Mouse (Mus musculus): ENCODE data around the gene Aqr. TPM values are rescaled to one million over a fixed set of nuclear protein-coding genes. Genes with fewer than 3 reads are reported as not detected.

The Aqr gene
- polyA plus RNA-seq, 1 experiment from 2014 or later = 40.4 TPM

GRCm38 (mm10) chr2:114167837-114168236 lies 19.0 kb downstream of the Aqr start:
- H3K36me3 ChIP-seq = peaks cover 61% of the 10 kb centered on the region
- no peaks in the 10 kb centered on the region for H3K4me1 ChIP-seq (replicated peaks)
- no peaks in the 10 kb centered on the region for H3K27me3 ChIP-seq
- no peaks in the 10 kb centered on the region for H3K9me3 ChIP-seq
- no peak overlapping the region for H3K4me2 ChIP-seq
- no peak for ATAC-seq (ENCODE audit: low read depth)
- H3K9ac ChIP-seq = no peak overlapping the region
- H3K27ac ChIP-seq (replicated peaks) = no peak overlapping the region
- no peak overlapping the region for H3K4me3 ChIP-seq

GRCm38 (mm10) chr2:114161978-114162377 lies 24.8 kb downstream of the Aqr start:
- H3K27me3 ChIP-seq = no peaks in the 10 kb centered on the region
- no peaks in the 10 kb centered on the region for H3K9me3 ChIP-seq
- ATAC-seq (ENCODE audit: low read depth) = no peak
- no peak overlapping the region for H3K27ac ChIP-seq (replicated peaks)
- no peak overlapping the region for H3K4me3 ChIP-seq
- peaks cover 76% of the 10 kb centered on the region for H3K36me3 ChIP-seq
- no peaks in the 10 kb centered on the region for H3K4me1 ChIP-seq (replicated peaks)
- WGBS = 97% methylated on average over 1 of the region's 1 CpGs
- H3K4me2 ChIP-seq = no peak overlapping the region
- no peak overlapping the region for H3K9ac ChIP-seq

GRCm38 (mm10) chr2:114157345-114157744 lies 29.5 kb downstream of the Aqr start:
- peaks cover 80% of the 10 kb centered on the region for H3K36me3 ChIP-seq

GRCm38 (mm10) chr2:114156639-114157038 lies 30.2 kb downstream of the Aqr start:
- H3K9me3 ChIP-seq = no peaks in the 10 kb centered on the region
- H3K4me3 ChIP-seq = no peak overlapping the region
- no peak overlapping the region for H3K27ac ChIP-seq (replicated peaks)
- H3K4me1 ChIP-seq (replicated peaks) = no peaks in the 10 kb centered on the region
- no peaks in the 10 kb centered on the region for H3K27me3 ChIP-seq
- no peak overlapping the region for H3K4me2 ChIP-seq
- ATAC-seq (ENCODE audit: low read depth) = no peak
- peaks cover 82% of the 10 kb centered on the region for H3K36me3 ChIP-seq
- 90% methylated on average over 1 of the region's 1 CpGs for whole genome bisulfite sequencing
- no peak overlapping the region for H3K9ac ChIP-seq

More at GRCm38 (mm10) chr2:114157345-114157744, 29.5 kb downstream of the Aqr start:
- no peak overlapping the region for H3K27ac ChIP-seq (replicated peaks)
- no peak for ATAC-seq (ENCODE audit: low read depth)
- no peak overlapping the region for H3K9ac ChIP-seq
- H3K9me3 ChIP-seq = no peaks in the 10 kb centered on the region
- H3K4me1 ChIP-seq (replicated peaks) = no peaks in the 10 kb centered on the region
- no peaks in the 10 kb centered on the region for H3K27me3 ChIP-seq
- WGBS = 93% methylated on average over 4 of the region's 4 CpGs
- H3K4me3 ChIP-seq = no peak overlapping the region
- H3K4me2 ChIP-seq = no peak overlapping the region

GRCm38 (mm10) chr2:114153247-114153646 lies 33.6 kb downstream of the Aqr start:
- Histone ChIP-seq H3K9me3 (no peaks in the 10 kb centered on the region), H3K4me2 (no peak overlapping the region), H3K27me3 (no peaks in the 10 kb centered on the region), H3K36me3 (peaks cover 83% of the 10 kb centered on the region), H3K27ac (replicated peaks) (no peak overlapping the region), H3K9ac (no peak overlapping the region), H3K4me1 (replicated peaks) (no peaks in the 10 kb centered on the region), H3K4me3 (no peak overlapping the region)
- WGBS = 95% methylated on average over 6 of the region's 6 CpGs
- no peak for ATAC-seq (ENCODE audit: low read depth)

- H3K27me3 ChIP-seq = no peaks in the 10 kb centered on the region
- WGBS = 93% methylated on average over 15 of the region's 15 CpGs
- H3K9me3 ChIP-seq = no peaks in the 10 kb centered on the region
- no peak overlapping the region for H3K9ac ChIP-seq
- peaks cover 84% of the 10 kb centered on the region for H3K36me3 ChIP-seq
- H3K4me1 ChIP-seq (replicated peaks) = no peaks in the 10 kb centered on the region
- ATAC-seq (ENCODE audit: low read depth) = no peak
- no peak overlapping the region for H3K4me2 ChIP-seq
- no peak overlapping the region for H3K27ac ChIP-seq (replicated peaks)
- H3K4me3 ChIP-seq = no peak overlapping the region
Observed at GRCm38 (mm10) chr2:114146864-114147458, 39.9 kb downstream of the Aqr start.

GRCm38 (mm10) chr2:114145315-114145801 lies 41.5 kb downstream of the Aqr start:
- Histone ChIP-seq H3K9me3 (no peaks in the 10 kb centered on the region), H3K4me2 (no peak overlapping the region), H3K36me3 (peaks cover 86% of the 10 kb centered on the region), H3K4me3 (no peak overlapping the region), H3K4me1 (replicated peaks) (no peaks in the 10 kb centered on the region), H3K27me3 (no peaks in the 10 kb centered on the region), H3K9ac (no peak overlapping the region), H3K27ac (replicated peaks) (no peak overlapping the region)
- 83% methylated on average over 6 of the region's 6 CpGs for WGBS
- ATAC-seq (ENCODE audit: low read depth) = no peak

- Histone ChIP-seq H3K4me2 (no peak overlapping the region), H3K27ac (replicated peaks) (no peak overlapping the region), H3K27me3 (no peaks in the 10 kb centered on the region), H3K36me3 (peaks cover 85% of the 10 kb centered on the region), H3K4me3 (no peak overlapping the region), H3K9me3 (no peaks in the 10 kb centered on the region), H3K9ac (no peak overlapping the region), H3K4me1 (replicated peaks) (no peaks in the 10 kb centered on the region)
- 92% methylated on average over 5 of the region's 5 CpGs for WGBS
- no peak for ATAC-seq (ENCODE audit: low read depth)
Observed at GRCm38 (mm10) chr2:114144915-114145314, 41.9 kb downstream of the Aqr start.

GRCm38 (mm10) chr2:114143842-114144241 lies 43.0 kb downstream of the Aqr start:
- Histone ChIP-seq H3K4me1 (replicated peaks) (no peaks in the 10 kb centered on the region), H3K27ac (replicated peaks) (no peak overlapping the region), H3K9me3 (no peaks in the 10 kb centered on the region), H3K4me2 (no peak overlapping the region), H3K4me3 (no peak overlapping the region), H3K36me3 (peaks cover 87% of the 10 kb centered on the region), H3K27me3 (no peaks in the 10 kb centered on the region), H3K9ac (no peak overlapping the region)
- ATAC-seq (ENCODE audit: low read depth) = no peak
- 95% methylated on average over 6 of the region's 6 CpGs for WGBS

- WGBS = 96% methylated on average over 9 of the region's 9 CpGs
- Histone ChIP-seq H3K4me2 (no peak overlapping the region), H3K9ac (no peak overlapping the region), H3K4me1 (replicated peaks) (no peaks in the 10 kb centered on the region), H3K9me3 (no peaks in the 10 kb centered on the region), H3K4me3 (no peak overlapping the region), H3K27me3 (no peaks in the 10 kb centered on the region), H3K27ac (replicated peaks) (no peak overlapping the region), H3K36me3 (peaks cover 89% of the 10 kb centered on the region)
- ATAC-seq (ENCODE audit: low read depth) = no peak
Observed at GRCm38 (mm10) chr2:114136755-114137154, 50.1 kb downstream of the Aqr start.

GRCm38 (mm10) chr2:114135777-114136176 lies 51.0 kb downstream of the Aqr start:
- Histone ChIP-seq H3K36me3 (peaks cover 85% of the 10 kb centered on the region), H3K27me3 (no peaks in the 10 kb centered on the region), H3K4me1 (replicated peaks) (no peaks in the 10 kb centered on the region), H3K4me2 (no peak overlapping the region), H3K9me3 (no peaks in the 10 kb centered on the region), H3K4me3 (no peak overlapping the region), H3K9ac (no peak overlapping the region), H3K27ac (replicated peaks) (no peak overlapping the region)
- ATAC-seq (ENCODE audit: low read depth) = no peak
- WGBS = 82% methylated on average over 2 of the region's 2 CpGs

GRCm38 (mm10) chr2:114133355-114133754 lies 53.5 kb downstream of the Aqr start:
- H3K27me3 ChIP-seq = no peaks in the 10 kb centered on the region
- 96% methylated on average over 4 of the region's 4 CpGs for WGBS
- no peak overlapping the region for H3K9ac ChIP-seq
- no peak overlapping the region for H3K4me2 ChIP-seq
- no peaks in the 10 kb centered on the region for H3K9me3 ChIP-seq
- no peaks in the 10 kb centered on the region for H3K4me1 ChIP-seq (replicated peaks)
- H3K36me3 ChIP-seq = peaks cover 85% of the 10 kb centered on the region
- no peak overlapping the region for H3K4me3 ChIP-seq
- no peak overlapping the region for H3K27ac ChIP-seq (replicated peaks)
- no peak for ATAC-seq (ENCODE audit: low read depth)

- no peak overlapping the region for H3K9ac ChIP-seq
- no peak overlapping the region for H3K4me2 ChIP-seq
- no peaks in the 10 kb centered on the region for H3K4me1 ChIP-seq (replicated peaks)
- H3K4me3 ChIP-seq = no peak overlapping the region
- H3K27ac ChIP-seq (replicated peaks) = no peak overlapping the region
- WGBS = 97% methylated on average over 13 of the region's 13 CpGs
- H3K9me3 ChIP-seq = no peaks in the 10 kb centered on the region
- peaks cover 78% of the 10 kb centered on the region for H3K36me3 ChIP-seq
- no peaks in the 10 kb centered on the region for H3K27me3 ChIP-seq
- ATAC-seq (ENCODE audit: low read depth) = no peak
Observed at GRCm38 (mm10) chr2:114130657-114131056, 56.2 kb downstream of the Aqr start.

Measured in neural tube, embryonic 13.5 days (tissue).